Mouse (Mus musculus) WW6 (cell line): ENCODE data around the gene Klk14.
"Not testable (repeated sequence)": the region's sequence is repeated elsewhere in the genome, so short reads cannot be mapped to it uniquely, and the experiment has no call there.

Experiments used
- DNase-seq: peaks from one replicate; pipeline ENCODE4 v3.0.0-alpha.2; 2013; ENCODE audit warnings: low read depth, low spot score

Klk14 gene

GRCm38 (mm10) chr7:43690118-43690517 is at the start of gene Klk14:
TSS of gene Klk14 (plus strand) at chr7:43690418.
- DNase-seq, result no peak

GRCm38 (mm10) chr7:43642587-43642986 is 47.6 kb upstream of the Klk14 start:
- no peak for DNase-seq

GRCm38 (mm10) chr7:43643046-43643652 is 47.1 kb upstream of the Klk14 start:
- DNase-seq, result no peak

GRCm38 (mm10) chr7:43652683-43653082 is 37.5 kb upstream of the Klk14 start:
- DNase-seq, result no peak

GRCm38 (mm10) chr7:43654519-43654918 is 35.7 kb upstream of the Klk14 start:
- DNase-seq, result no peak

- DNase-seq, result no peak
Measured at GRCm38 (mm10) chr7:43656232-43656631, 34.0 kb upstream of the Klk14 start.

GRCm38 (mm10) chr7:43660002-43660401 is 30.2 kb upstream of the Klk14 start, which contains the start of gene Siglece:
TSS of gene Siglece (minus strand) at chr7:43660161.
- no peak for DNase-seq

- DNase-seq, result no peak
Measured at GRCm38 (mm10) chr7:43662804-43663203, 27.4 kb upstream of the Klk14 start.

GRCm38 (mm10) chr7:43667221-43667620 is 23.0 kb upstream of the Klk14 start:
- DNase-seq, result not testable (repeated sequence)

- no peak for DNase-seq
Measured at GRCm38 (mm10) chr7:43668582-43668981, 21.6 kb upstream of the Klk14 start.

GRCm38 (mm10) chr7:43671064-43671808 is 19.0 kb upstream of the Klk14 start:
- no peak for DNase-seq

- peak; percentile 58 for DNase-seq
Measured at GRCm38 (mm10) chr7:43671809-43672580, 18.2 kb upstream of the Klk14 start, which contains the start of gene Ctu1. TSS of gene Ctu1 (plus strand) at chr7:43672016.

GRCm38 (mm10) chr7:43672581-43673260 is 17.5 kb upstream of the Klk14 start:
- no peak for DNase-seq

GRCm38 (mm10) chr7:43675091-43675490 is 15.1 kb upstream of the Klk14 start:
- DNase-seq, result no peak

GRCm38 (mm10) chr7:43678517-43678916 is 11.7 kb upstream of the Klk14 start:
- no peak for DNase-seq

- no peak for DNase-seq
Measured at GRCm38 (mm10) chr7:43680960-43681359, 9.3 kb upstream of the Klk14 start.

- DNase-seq, result not testable (repeated sequence)
Measured at GRCm38 (mm10) chr7:43682511-43682910, 7.7 kb upstream of the Klk14 start.

- DNase-seq, result no peak
Measured at GRCm38 (mm10) chr7:43685088-43685487, 5.1 kb upstream of the Klk14 start.

- no peak for DNase-seq
Measured at GRCm38 (mm10) chr7:43710031-43710430, 19.8 kb downstream of the Klk14 start.

GRCm38 (mm10) chr7:43712267-43712666 is 22.0 kb downstream of the Klk14 start, which contains the start of gene Klk13:
TSS of gene Klk13 (plus strand) at chr7:43712567.
- no peak for DNase-seq

- no peak for DNase-seq
Measured at GRCm38 (mm10) chr7:43712917-43713316, 22.7 kb downstream of the Klk14 start.
